Mouse (Mus musculus): ENCODE measurements around the gene Stxbp1.
A peak's percentile ranks its signal among the peaks of the same experiment; 100 is the strongest.

Stxbp1 gene

GRCm38 (mm10) chr2:32835588-32835987, 11.5 kb downstream of the Stxbp1 start:
- Histone ChIP-seq H3K27me3 (ENCODE audit: control insufficient read depth, insufficient read depth, low read length, poor library complexity, severe bottlenecking) (no peaks in the 10 kb centered on the region), H3K36me3 (ENCODE audit: control insufficient read depth, insufficient read depth, low read length, poor library complexity, severe bottlenecking) (no peaks in the 10 kb centered on the region)
- DNase-seq (ENCODE audit: low read depth, low spot score) = no peak

- DNase-seq (ENCODE audit: low read depth, low spot score) = peak; percentile 32
- Histone ChIP-seq H3K27me3 (ENCODE audit: control insufficient read depth, insufficient read depth, low read length, poor library complexity, severe bottlenecking) (no peaks in the 10 kb centered on the region), H3K36me3 (ENCODE audit: control insufficient read depth, insufficient read depth, low read length, poor library complexity, severe bottlenecking) (no peaks in the 10 kb centered on the region)
Observed at GRCm38 (mm10) chr2:32834496-32834895, 12.5 kb downstream of the Stxbp1 start.

DNA sequence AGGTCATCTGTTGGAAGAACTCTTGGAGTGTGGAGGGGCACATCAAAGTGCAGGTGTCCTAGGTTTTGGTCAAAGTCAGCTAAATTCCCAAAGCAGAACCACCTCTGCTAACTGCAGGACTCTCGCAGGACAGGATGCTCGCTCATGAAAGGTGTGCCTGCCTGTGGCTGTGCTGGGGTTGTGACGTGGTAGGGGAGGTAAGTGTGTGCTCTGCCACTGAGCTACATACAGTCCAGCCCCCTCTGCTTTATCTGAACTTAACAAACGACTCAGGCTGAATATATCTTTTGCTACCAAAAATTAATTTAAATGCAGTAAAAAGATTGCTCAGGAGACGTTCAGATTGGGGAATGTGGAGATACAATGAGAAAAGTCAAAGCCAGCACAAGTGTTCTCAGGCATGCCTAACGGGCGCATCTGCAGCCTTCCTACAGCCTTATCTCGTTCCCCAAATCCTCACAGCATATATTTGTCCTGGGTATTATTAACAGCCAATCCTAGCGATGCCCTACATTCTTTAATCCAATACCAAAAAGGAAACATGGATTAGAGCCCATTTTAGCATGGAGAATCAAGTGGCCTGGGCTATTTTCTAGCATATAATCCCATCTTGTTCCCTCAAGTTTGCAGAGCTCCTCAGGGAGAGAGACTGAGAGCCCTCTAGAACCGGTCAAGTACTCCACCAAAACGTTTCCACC, 17.9 kb downstream of the Stxbp1 start:
- DNase-seq (ENCODE audit: low read depth, low spot score) = no peak
- no peaks in the 10 kb centered on the region for H3K27me3 ChIP-seq (ENCODE audit: control insufficient read depth, insufficient read depth, low read length, poor library complexity, severe bottlenecking)

GRCm38 (mm10) chr2:32825796-32826195, 21.2 kb downstream of the Stxbp1 start:
- Histone ChIP-seq H3K27me3 (ENCODE audit: control insufficient read depth, insufficient read depth, low read length, poor library complexity, severe bottlenecking) (no peaks in the 10 kb centered on the region), H3K36me3 (ENCODE audit: control insufficient read depth, insufficient read depth, low read length, poor library complexity, severe bottlenecking) (no peaks in the 10 kb centered on the region)
- no peak for DNase-seq (ENCODE audit: low read depth, low spot score)

More for the DNA sequence above, 17.9 kb downstream of the Stxbp1 start:
- no peaks in the 10 kb centered on the region for H3K36me3 ChIP-seq (ENCODE audit: control insufficient read depth, insufficient read depth, low read length, poor library complexity, severe bottlenecking)

GRCm38 (mm10) chr2:32824778-32825177, 22.3 kb downstream of the Stxbp1 start:
- no peak for DNase-seq (ENCODE audit: low read depth, low spot score)
- no peaks in the 10 kb centered on the region for H3K27me3 ChIP-seq (ENCODE audit: control insufficient read depth, insufficient read depth, low read length, poor library complexity, severe bottlenecking)

DNA sequence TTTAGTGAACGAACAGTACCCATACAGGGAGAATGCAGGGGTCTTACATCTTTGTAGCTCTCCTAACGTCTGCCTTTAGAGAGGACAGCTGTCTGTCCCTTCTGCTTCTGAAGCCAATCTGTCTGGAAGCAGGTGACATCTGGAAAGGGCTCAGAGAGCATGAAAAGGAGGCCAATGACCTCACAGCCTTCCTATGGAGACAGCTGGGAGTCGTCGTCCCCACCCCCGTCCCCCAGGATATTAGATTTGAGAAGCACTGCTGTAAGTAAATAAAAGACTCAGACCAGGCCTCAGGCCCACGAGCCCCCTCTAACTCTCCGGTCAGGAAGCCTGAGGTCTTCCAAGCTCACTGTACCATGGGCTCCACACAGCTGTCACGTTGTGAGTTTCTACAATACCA, 22.9 kb downstream of the Stxbp1 start:
- Histone ChIP-seq H3K27me3 (ENCODE audit: control insufficient read depth, insufficient read depth, low read length, poor library complexity, severe bottlenecking) (no peaks in the 10 kb centered on the region), H3K36me3 (ENCODE audit: control insufficient read depth, insufficient read depth, low read length, poor library complexity, severe bottlenecking) (no peaks in the 10 kb centered on the region)
- no peak for DNase-seq (ENCODE audit: low read depth, low spot score)

More at GRCm38 (mm10) chr2:32824778-32825177, 22.3 kb downstream of the Stxbp1 start:
- H3K36me3 ChIP-seq (ENCODE audit: control insufficient read depth, insufficient read depth, low read length, poor library complexity, severe bottlenecking) = no peaks in the 10 kb centered on the region

DNA sequence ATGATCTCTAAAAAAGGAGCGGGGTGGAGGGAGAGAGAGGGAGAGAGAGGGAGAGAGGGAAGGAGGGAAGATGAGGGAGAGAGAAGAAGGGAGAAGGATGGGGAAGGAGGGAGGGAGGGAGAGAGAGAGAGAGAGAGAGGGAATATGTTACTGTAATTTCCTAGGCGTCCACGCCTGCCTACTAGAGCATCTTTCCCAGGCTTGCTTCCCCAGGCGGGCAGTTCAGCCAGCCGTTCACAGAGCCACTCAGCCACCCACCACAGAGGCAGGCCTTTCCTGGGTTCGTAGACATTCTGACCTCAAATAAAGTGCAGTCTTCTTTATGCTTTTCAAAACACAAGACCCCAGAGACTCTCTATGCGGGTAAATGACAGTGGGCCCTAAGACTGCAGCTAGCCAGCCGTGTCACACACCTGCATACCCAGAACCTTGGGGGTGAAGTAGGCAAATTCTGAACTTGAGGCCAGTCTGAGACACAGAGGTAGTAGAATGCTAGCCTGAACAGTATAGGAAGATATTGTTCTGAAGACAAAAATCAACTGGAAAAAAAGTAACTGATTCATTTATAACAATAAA, 23.4 kb downstream of the Stxbp1 start:
- no peaks in the 10 kb centered on the region for H3K27me3 ChIP-seq (ENCODE audit: control insufficient read depth, insufficient read depth, low read length, poor library complexity, severe bottlenecking)
- DNase-seq (ENCODE audit: low read depth, low spot score) = peak; percentile 52

DNA sequence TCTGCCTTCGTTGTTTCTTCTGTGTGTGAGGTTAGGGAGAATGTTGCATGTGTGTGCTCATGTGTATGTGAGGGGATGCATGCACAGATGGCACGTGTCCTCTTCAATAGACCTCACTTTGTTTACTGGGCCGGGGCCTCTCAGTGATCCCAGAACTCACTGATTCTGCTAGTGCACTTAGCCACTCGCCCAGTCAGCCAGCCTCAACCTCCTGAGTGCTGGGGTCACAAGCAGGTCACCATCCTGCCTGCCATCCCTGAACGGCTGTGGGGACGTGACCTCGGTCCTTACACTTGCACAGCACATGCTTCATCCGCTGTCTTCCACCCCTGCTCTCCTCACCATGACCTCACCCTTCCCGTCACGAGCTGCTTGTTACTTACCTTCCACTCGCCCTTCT, 23.9 kb downstream of the Stxbp1 start:
- H3K36me3 ChIP-seq (ENCODE audit: control insufficient read depth, insufficient read depth, low read length, poor library complexity, severe bottlenecking) = no peaks in the 10 kb centered on the region
- H3K27me3 ChIP-seq (ENCODE audit: control insufficient read depth, insufficient read depth, low read length, poor library complexity, severe bottlenecking) = no peaks in the 10 kb centered on the region
- peak; percentile 48 for DNase-seq (ENCODE audit: low read depth, low spot score)

More for the DNA sequence above, 23.4 kb downstream of the Stxbp1 start:
- no peaks in the 10 kb centered on the region for H3K36me3 ChIP-seq (ENCODE audit: control insufficient read depth, insufficient read depth, low read length, poor library complexity, severe bottlenecking)

GRCm38 (mm10) chr2:32822643-32823042, 24.4 kb downstream of the Stxbp1 start:
- no peak for DNase-seq (ENCODE audit: low read depth, low spot score)
- H3K27me3 ChIP-seq (ENCODE audit: control insufficient read depth, insufficient read depth, low read length, poor library complexity, severe bottlenecking) = no peaks in the 10 kb centered on the region
- no peaks in the 10 kb centered on the region for H3K36me3 ChIP-seq (ENCODE audit: control insufficient read depth, insufficient read depth, low read length, poor library complexity, severe bottlenecking)

GRCm38 (mm10) chr2:32821041-32821802, 25.8 kb downstream of the Stxbp1 start:
- Histone ChIP-seq H3K27me3 (ENCODE audit: control insufficient read depth, insufficient read depth, low read length, poor library complexity, severe bottlenecking) (no peaks in the 10 kb centered on the region), H3K36me3 (ENCODE audit: control insufficient read depth, insufficient read depth, low read length, poor library complexity, severe bottlenecking) (no peaks in the 10 kb centered on the region)
- DNase-seq (ENCODE audit: low read depth, low spot score) = peak; percentile 79

- Histone ChIP-seq H3K36me3 (ENCODE audit: control insufficient read depth, insufficient read depth, low read length, poor library complexity, severe bottlenecking) (no peaks in the 10 kb centered on the region), H3K27me3 (ENCODE audit: control insufficient read depth, insufficient read depth, low read length, poor library complexity, severe bottlenecking) (no peaks in the 10 kb centered on the region)
Observed at GRCm38 (mm10) chr2:32818208-32818607, 28.8 kb downstream of the Stxbp1 start.

DNA sequence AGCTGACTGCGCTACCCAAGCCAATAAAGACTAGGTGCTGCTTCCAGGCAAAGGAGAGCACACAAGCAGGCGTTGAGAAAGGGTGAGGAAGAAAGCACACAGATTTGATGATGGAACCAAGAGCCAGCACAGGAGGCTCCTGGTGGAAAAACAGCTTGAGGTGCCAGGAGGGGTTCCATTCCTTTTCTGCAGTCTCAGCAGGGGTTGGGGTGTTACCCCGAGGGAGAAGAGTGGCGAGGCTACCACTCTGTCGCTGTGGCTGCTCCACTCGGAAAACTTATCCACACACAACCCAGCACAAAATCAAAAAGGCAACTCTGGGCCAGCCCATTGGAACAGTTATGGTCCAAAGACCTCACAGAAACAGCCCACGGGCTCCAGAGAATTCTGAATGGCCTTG, 29.5 kb downstream of the Stxbp1 start:
- Histone ChIP-seq H3K36me3 (ENCODE audit: control insufficient read depth, insufficient read depth, low read length, poor library complexity, severe bottlenecking) (no peaks in the 10 kb centered on the region), H3K27me3 (ENCODE audit: control insufficient read depth, insufficient read depth, low read length, poor library complexity, severe bottlenecking) (no peaks in the 10 kb centered on the region)
- DNase-seq (ENCODE audit: low read depth, low spot score) = no peak

More at GRCm38 (mm10) chr2:32818208-32818607, 28.8 kb downstream of the Stxbp1 start:
- no peak for DNase-seq (ENCODE audit: low read depth, low spot score)

DNA sequence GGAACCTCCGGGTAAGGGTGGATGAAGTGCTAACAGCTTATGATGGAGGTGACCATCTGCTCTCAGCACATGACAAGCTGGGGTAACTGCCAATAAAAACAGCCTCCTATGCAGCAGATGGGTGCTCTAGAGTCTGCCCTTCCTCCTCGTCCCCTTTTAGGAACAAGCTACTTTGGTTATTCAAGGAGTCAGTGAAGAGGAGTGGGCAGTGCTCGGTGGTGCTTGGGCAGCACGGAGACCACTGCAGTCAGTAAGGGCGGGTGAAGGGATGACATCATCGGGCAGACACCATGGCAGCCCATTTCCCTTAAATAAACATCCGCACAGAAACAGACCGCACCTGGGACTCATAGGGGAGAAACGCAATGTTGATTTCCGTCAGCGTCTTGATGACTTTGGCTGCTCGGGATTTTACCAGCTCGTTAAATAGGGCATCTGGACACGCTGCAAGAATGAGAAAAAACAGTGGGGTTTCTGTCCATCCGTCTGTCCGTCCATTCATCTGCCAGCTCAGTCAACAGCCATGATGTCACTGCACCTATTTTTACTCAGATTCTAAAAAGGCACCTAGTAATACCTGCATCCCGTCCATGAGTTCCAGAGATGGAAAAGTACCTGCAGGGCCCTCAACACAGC, 30.0 kb downstream of the Stxbp1 start:
- DNase-seq (ENCODE audit: low read depth, low spot score) = no peak
- no peaks in the 10 kb centered on the region for H3K36me3 ChIP-seq (ENCODE audit: control insufficient read depth, insufficient read depth, low read length, poor library complexity, severe bottlenecking)
- no peaks in the 10 kb centered on the region for H3K27me3 ChIP-seq (ENCODE audit: control insufficient read depth, insufficient read depth, low read length, poor library complexity, severe bottlenecking)

DNA sequence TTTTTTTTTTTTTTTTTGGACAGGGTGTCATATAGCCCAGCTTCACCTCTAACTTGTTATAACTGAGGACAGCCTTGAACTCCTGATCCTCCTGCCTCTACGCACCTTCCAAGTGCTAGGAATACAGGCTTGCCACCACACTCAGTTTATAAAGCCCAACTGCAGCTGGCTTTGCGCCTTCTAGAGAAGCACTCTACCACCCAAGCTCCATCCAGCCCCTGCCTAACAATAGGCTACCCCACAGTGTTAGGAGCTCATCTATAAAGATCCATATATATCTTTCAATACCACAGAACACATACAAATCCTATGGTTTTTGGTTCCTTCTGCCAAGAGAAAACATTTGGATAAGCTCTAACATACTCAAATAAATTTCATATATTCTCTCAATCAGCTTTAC, 30.5 kb downstream of the Stxbp1 start:
- Histone ChIP-seq H3K27me3 (ENCODE audit: control insufficient read depth, insufficient read depth, low read length, poor library complexity, severe bottlenecking) (no peaks in the 10 kb centered on the region), H3K36me3 (ENCODE audit: control insufficient read depth, insufficient read depth, low read length, poor library complexity, severe bottlenecking) (no peaks in the 10 kb centered on the region)
- no peak for DNase-seq (ENCODE audit: low read depth, low spot score)

- Histone ChIP-seq H3K36me3 (ENCODE audit: control insufficient read depth, insufficient read depth, low read length, poor library complexity, severe bottlenecking) (no peaks in the 10 kb centered on the region), H3K27me3 (ENCODE audit: control insufficient read depth, insufficient read depth, low read length, poor library complexity, severe bottlenecking) (no peaks in the 10 kb centered on the region)
- DNase-seq (ENCODE audit: low read depth, low spot score) = no peak
Observed at GRCm38 (mm10) chr2:32811959-32812358, 35.1 kb downstream of the Stxbp1 start.

Measured in splenic B cell, adult 2 months (primary cell).